Mouse (Mus musculus): Measurements from ENCODE around the gene Scand1.

- TF ChIP-seq CTCF (IDR thresholded peaks at IDR 0.05 in 2 of 3, conservative IDR thresholded peaks at IDR 0.05 in 1 of 3; ENCODE audit: control insufficient read depth in 1 of 3, insufficient read depth in 1 of 3, low read depth in 2 of 3, low read length in 3 of 3, poor library complexity in 1 of 3, severe bottlenecking in 1 of 3) (no peak), POLR2A (IDR thresholded peaks at IDR 0.05; ENCODE audit: control insufficient read depth in 1 of 2, insufficient read depth in 1 of 2, low read depth in 1 of 2, low read length in 2 of 2, poor library complexity in 1 of 2) (no peak), MYC (IDR thresholded peaks at IDR 0.05; ENCODE audit: low read depth, low read length) (no peak), GATA1 (IDR thresholded peaks at IDR 0.05; ENCODE audit: low read depth, low read length) (no peak)
These were observed 2.0 kb downstream of the Scand1 start for GRCm38 (mm10) chr2:156310455-156310854.
